Mouse (Mus musculus): Measurements from ENCODE around the gene Ptpn7.

Gene Ptpn7

GRCm38 (mm10) chr1:135128986-135129385 is 3.5 kb upstream of the Ptpn7 start:
- DNase-seq (ENCODE audit: low spot score in 2 of 2): no peak

- DNase-seq (ENCODE audit: low spot score in 2 of 2): no peak
These were observed 2.8 kb upstream of the Ptpn7 start for GRCm38 (mm10) chr1:135129543-135130183.

GRCm38 (mm10) chr1:135130376-135131018 is 2.0 kb upstream of the Ptpn7 start:
- no peak for DNase-seq (ENCODE audit: low spot score in 2 of 2)

- no peak for DNase-seq (ENCODE audit: low spot score in 2 of 2)
These were observed 1.5 kb upstream of the Ptpn7 start for GRCm38 (mm10) chr1:135131034-135131433.

- no peak for DNase-seq (ENCODE audit: low spot score in 2 of 2)
These were observed 940 bp upstream of the Ptpn7 start for GRCm38 (mm10) chr1:135131560-135131959.

GRCm38 (mm10) chr1:135132893-135133369 is 431 bp downstream of the Ptpn7 start:
- no peak for DNase-seq (ENCODE audit: low spot score in 2 of 2)

GRCm38 (mm10) chr1:135133678-135134435 is 1.4 kb downstream of the Ptpn7 start:
- DNase-seq (ENCODE audit: low spot score in 2 of 2): no peak

- no peak for DNase-seq (ENCODE audit: low spot score in 2 of 2)
These were observed 2.7 kb downstream of the Ptpn7 start for GRCm38 (mm10) chr1:135135111-135135787.

GRCm38 (mm10) chr1:135136500-135136899 is 4.0 kb downstream of the Ptpn7 start:
- peak; percentile 71 to 79 for DNase-seq (ENCODE audit: low spot score in 2 of 2)

- DNase-seq (ENCODE audit: low spot score in 2 of 2): no peak
These were observed 7.4 kb downstream of the Ptpn7 start for GRCm38 (mm10) chr1:135139906-135140305.

- no peak for DNase-seq (ENCODE audit: low spot score in 2 of 2)
These were observed 10.0 kb downstream of the Ptpn7 start for GRCm38 (mm10) chr1:135142452-135142851.

- DNase-seq (ENCODE audit: low spot score in 2 of 2): no peak
These were observed 11.4 kb downstream of the Ptpn7 start for GRCm38 (mm10) chr1:135143940-135144339.

GRCm38 (mm10) chr1:135146077-135146945 is 13.8 kb downstream of the Ptpn7 start, which contains the start of gene Arl8a:
Arl8a (plus strand) TSS chr1:135146824.
- peak; percentile 90 to 92 for DNase-seq (ENCODE audit: low spot score in 2 of 2)

GRCm38 (mm10) chr1:135146946-135147701 is 14.6 kb downstream of the Ptpn7 start:
- peak; percentile 89 to 92 for DNase-seq (ENCODE audit: low spot score in 2 of 2)

- DNase-seq (ENCODE audit: low spot score in 2 of 2): no peak
These were observed 15.2 kb downstream of the Ptpn7 start for GRCm38 (mm10) chr1:135147702-135148058.

- DNase-seq (ENCODE audit: low spot score in 2 of 2): peak in 1 of 2 experiments; percentile 38
These were observed 16.0 kb downstream of the Ptpn7 start for GRCm38 (mm10) chr1:135148476-135148875.

GRCm38 (mm10) chr1:135148996-135149395 is 16.5 kb downstream of the Ptpn7 start:
- peak; percentile 66 to 70 for DNase-seq (ENCODE audit: low spot score in 2 of 2)

- DNase-seq (ENCODE audit: low spot score in 2 of 2): peak in 1 of 2 experiments; percentile 41
These were observed 21.5 kb downstream of the Ptpn7 start for GRCm38 (mm10) chr1:135154011-135154410.

- peak; percentile 88 to 91 for DNase-seq (ENCODE audit: low spot score in 2 of 2)
These were observed 22.0 kb downstream of the Ptpn7 start for GRCm38 (mm10) chr1:135154411-135154959.

GRCm38 (mm10) chr1:135156300-135156699 is 23.8 kb downstream of the Ptpn7 start:
- DNase-seq (ENCODE audit: low spot score in 2 of 2): no peak

Measured in right cerebral cortex, postnatal 10 days (tissue).